Mouse (Mus musculus) cortical plate, adult 2 months (tissue): ENCODE measurements around the gene Ube2e1.

Experiments
- CTCF ChIP-seq: fragments of 200-500 bp; IDR thresholded peaks from 2 replicates; pipeline ENCODE4 v1.5.1; 2011; ENCODE audit warnings: mild to moderate bottlenecking, control low read depth, low read length; ENCODE audit not compliant: insufficient read depth; ENCODE audit errors: extremely low read depth
- POLR2A ChIP-seq: fragments of 200-500 bp; IDR thresholded peaks from 2 replicates; pipeline ENCODE4 v1.6.1; 2011; ENCODE audit warnings: mild to moderate bottlenecking, low read length, control low read depth; ENCODE audit not compliant: insufficient read depth; ENCODE audit errors: extremely low read depth

DNA sequence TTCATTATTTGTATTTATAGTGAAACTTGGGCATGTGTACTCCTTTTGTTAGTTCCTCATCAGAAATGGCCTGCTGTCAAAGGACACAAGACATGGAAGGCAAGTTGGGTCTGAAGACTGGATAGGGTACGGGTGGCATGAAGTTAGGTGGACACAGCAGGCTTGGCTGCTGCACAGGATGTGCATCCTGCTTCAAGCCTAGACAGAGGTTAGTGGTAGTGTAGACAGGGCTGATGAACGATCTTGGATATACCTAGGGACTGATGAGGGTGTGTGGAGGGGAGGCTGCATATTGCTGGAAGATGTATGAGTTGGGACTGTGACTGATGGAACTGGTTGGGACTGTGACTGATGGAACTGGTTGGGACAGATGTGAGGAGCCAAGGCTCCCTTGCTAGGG, 32.8 kb downstream of the Ube2e1 start:
- TF ChIP-seq CTCF (no peak), POLR2A (no peak)
